Comparison of ENCODE assay signal across 17 mouse cellular contexts in genomic region chr13:63238045-63238444, GRCm38 (mm10).
DNase-seq lines count a peak whose midpoint lies in the region; ATAC-seq lines count a peak whose summit lies in the region.
"Had no signal": no experiment of that assay in that cellular context is flagged by ENCODE, and none has a peak within 500 bp of the region (broad histone marks: within the 10 kb centered on the region; RNA-seq: fewer than 3 reads in every experiment).

No protein-coding gene starts in this region.

- no peak overlapping the region for H3K4me2 ChIP-seq in embryonic facial prominence, embryonic 15.5 days (replicated peaks)
- no peak overlapping the region for H3K4me2 ChIP-seq in limb, embryonic 12.5 days
- H3K4me2 ChIP-seq in forebrain, embryonic 16.5 days (ENCODE audit: low read length): no peak overlapping the region
- H3K4me2 ChIP-seq: forebrain, embryonic 13.5 days; hindbrain, embryonic 12.5 days; liver, embryonic 11.5 days; midbrain, embryonic 11.5 days had no signal

- 90% methylated on average over 7 of the region's 7 CpGs for WGBS in heart, embryonic 10.5 days
- WGBS in embryonic facial prominence, embryonic 15.5 days: 75% methylated on average over 7 of the region's 7 CpGs
- 86% methylated on average over 7 of the region's 7 CpGs for WGBS in limb, embryonic 12.5 days
- WGBS in forebrain, embryonic 16.5 days: 93% methylated on average over 7 of the region's 7 CpGs

- no peak overlapping the region for H3K4me3 ChIP-seq in heart, embryonic 10.5 days
- H3K4me3 ChIP-seq in embryonic facial prominence, embryonic 15.5 days (replicated peaks): no peak overlapping the region
- no peak overlapping the region for H3K4me3 ChIP-seq in limb, embryonic 12.5 days (replicated peaks)
- H3K4me3 ChIP-seq in forebrain, embryonic 16.5 days (replicated peaks; ENCODE audit: low read length): no peak overlapping the region
- H3K4me3 ChIP-seq: forebrain, embryonic 13.5 days; hindbrain, embryonic 12.5 days had no signal

- H3K4me1 ChIP-seq in heart, embryonic 10.5 days: peaks cover 41% of the 10 kb centered on the region
- H3K4me1 ChIP-seq in embryonic facial prominence, embryonic 15.5 days: peaks cover 40% of the 10 kb centered on the region
- H3K4me1 ChIP-seq in limb, embryonic 12.5 days (replicated peaks): peaks cover 41% of the 10 kb centered on the region
- H3K4me1 ChIP-seq in forebrain, embryonic 16.5 days (replicated peaks; ENCODE audit: control insufficient read depth, insufficient read depth, low read length): peaks cover 13% of the 10 kb centered on the region

- no peak for ATAC-seq in embryonic facial prominence, embryonic 15.5 days (ENCODE audit: insufficient number of reproducible peaks, low FRiP score, low TSS enrichment, low read depth)
- ATAC-seq in limb, embryonic 12.5 days (ENCODE audit: insufficient number of reproducible peaks, insufficient read depth, low FRiP score, low TSS enrichment, low read depth): no peak
- no peak for ATAC-seq in forebrain, embryonic 16.5 days
- ATAC-seq: forebrain, embryonic 13.5 days had no signal

- no peak overlapping the region for H3K9ac ChIP-seq in embryonic facial prominence, embryonic 15.5 days
- H3K9ac ChIP-seq in limb, embryonic 12.5 days (replicated peaks): no peak overlapping the region
- H3K9ac ChIP-seq in forebrain, embryonic 16.5 days (replicated peaks; ENCODE audit: low read depth, low read length): no peak overlapping the region
- H3K9ac ChIP-seq: forebrain, embryonic 13.5 days; hindbrain, embryonic 12.5 days had no signal

- H3K36me3 ChIP-seq in heart, embryonic 10.5 days: 0 out of 2 replicates have a peak, but pooled peaks cover 4% of the 10 kb centered on the region
- H3K36me3 ChIP-seq in embryonic facial prominence, embryonic 15.5 days: no peaks in the 10 kb centered on the region
- no peaks in the 10 kb centered on the region for H3K36me3 ChIP-seq in limb, embryonic 12.5 days
- H3K36me3 ChIP-seq in forebrain, embryonic 16.5 days (ENCODE audit: control insufficient read depth, insufficient read depth): no peaks in the 10 kb centered on the region

- no peaks in the 10 kb centered on the region for H3K27me3 ChIP-seq in heart, embryonic 10.5 days (ENCODE audit: insufficient read depth, poor library complexity, severe bottlenecking)
- no peaks in the 10 kb centered on the region for H3K27me3 ChIP-seq in embryonic facial prominence, embryonic 15.5 days
- no peaks in the 10 kb centered on the region for H3K27me3 ChIP-seq in limb, embryonic 12.5 days
- no peaks in the 10 kb centered on the region for H3K27me3 ChIP-seq in forebrain, embryonic 16.5 days (replicated peaks; ENCODE audit: control insufficient read depth, insufficient read depth, low read length)
- H3K27me3 ChIP-seq: forebrain, embryonic 13.5 days had no signal

- peak overlapping the region; percentile 63; the same call in 1 of the 2 replicates for H3K27ac ChIP-seq in heart, embryonic 10.5 days
- H3K27ac ChIP-seq in embryonic facial prominence, embryonic 15.5 days (replicated peaks): peak overlapping the region; percentile 35; the same call in 1 of the 2 replicates
- peak overlapping the region; percentile 99 for H3K27ac ChIP-seq in limb, embryonic 12.5 days
- no peak overlapping the region for H3K27ac ChIP-seq in forebrain, embryonic 16.5 days (ENCODE audit: low read length)
- H3K27ac ChIP-seq: forebrain, embryonic 13.5 days; hindbrain, embryonic 12.5 days; macrophage had no signal

- DNase-seq in heart, embryonic 10.5 days (ENCODE audit: low spot score): no peak
- no peak for DNase-seq in heart, adult 9 months (ENCODE audit: low spot score in 2 of 2)
- DNase-seq in kidney, postnatal 36 days: peak; percentile 19 to 61
- DNase-seq in kidney, adult 18-20 months: no peak
- no peak for DNase-seq in cerebellum, adult 18-20 months
- DNase-seq: adrenal gland, postnatal 36 days; cerebellum, adult 8-10 months; lung, adult 2 months; thymus, postnatal 14 days had no signal

- H3K9me3 ChIP-seq in heart, embryonic 10.5 days: no peaks in the 10 kb centered on the region
- no peaks in the 10 kb centered on the region for H3K9me3 ChIP-seq in embryonic facial prominence, embryonic 15.5 days (replicated peaks)
- no peaks in the 10 kb centered on the region for H3K9me3 ChIP-seq in limb, embryonic 12.5 days
- no peaks in the 10 kb centered on the region for H3K9me3 ChIP-seq in forebrain, embryonic 16.5 days (ENCODE audit: control insufficient read depth, low read length)
- H3K9me3 ChIP-seq: forebrain, embryonic 13.5 days; hindbrain, embryonic 12.5 days had no signal

Comparison
In these comparisons a context has a peak if more than half of its experiments do, and no peak if none do; other contexts are left out.
1. DNase-seq: peak in kidney, postnatal 36 days (2 of 2); none in heart, embryonic 10.5 days (single experiment), heart, adult 9 months (0 of 2), kidney, adult 18-20 months (single experiment) and cerebellum, adult 18-20 months (0 of 2).